ENCODE assay signal across 21 mouse cellular contexts in genomic region chr11:96816979-96817378, GRCm38 (mm10). TPM values are rescaled to one million over a fixed set of nuclear protein-coding genes. Genes with fewer than 3 reads are reported as not detected.
DNase-seq lines count a peak whose midpoint lies in the region; ATAC-seq and TF ChIP-seq lines count a peak whose summit lies in the region.
"Had no signal": no experiment of that assay in that cellular context is flagged by ENCODE, and none has a peak within 500 bp of the region (broad histone marks: within the 10 kb centered on the region; RNA-seq: fewer than 3 reads in every experiment).

No protein-coding gene starts in this region.

- H3K27me3 ChIP-seq in hindbrain, embryonic 13.5 days: no peaks in the 10 kb centered on the region
- H3K27me3 ChIP-seq in hindbrain, embryonic 16.5 days (replicated peaks; ENCODE audit: control insufficient read depth, insufficient read depth, low read length): no peaks in the 10 kb centered on the region
- no peaks in the 10 kb centered on the region for H3K27me3 ChIP-seq in midbrain, embryonic 14.5 days (ENCODE audit: control insufficient read depth, insufficient read depth, low read length)
- H3K27me3 ChIP-seq in midbrain, embryonic 15.5 days (replicated peaks): no peaks in the 10 kb centered on the region
- no peaks in the 10 kb centered on the region for H3K27me3 ChIP-seq in myocyte (ENCODE audit: control insufficient read depth, insufficient read depth, insufficient read length)
- no peaks in the 10 kb centered on the region for H3K27me3 ChIP-seq in forebrain, postnatal 0 days (ENCODE audit: insufficient read depth, low read length)
- H3K27me3 ChIP-seq: forebrain, embryonic 13.5 days; hindbrain, embryonic 15.5 days; intestine, embryonic 15.5 days had no signal

- no peak overlapping the region for H3ac ChIP-seq in myocyte (ENCODE audit: control insufficient read depth, insufficient read length)

- H3K4me1 ChIP-seq in hindbrain, embryonic 13.5 days (replicated peaks): peaks cover 8% of the 10 kb centered on the region
- H3K4me1 ChIP-seq in hindbrain, embryonic 16.5 days (ENCODE audit: control insufficient read depth, insufficient read depth, low read depth, low read length): no peaks in the 10 kb centered on the region
- no peaks in the 10 kb centered on the region for H3K4me1 ChIP-seq in midbrain, embryonic 14.5 days (ENCODE audit: control insufficient read depth, insufficient read depth, low read length)
- H3K4me1 ChIP-seq in midbrain, embryonic 15.5 days: no peaks in the 10 kb centered on the region
- no peaks in the 10 kb centered on the region for H3K4me1 ChIP-seq in forebrain, postnatal 0 days (ENCODE audit: insufficient read depth)
- H3K4me1 ChIP-seq: forebrain, embryonic 13.5 days; hindbrain, embryonic 15.5 days; intestine, embryonic 15.5 days had no signal

- H3K4me2 ChIP-seq in hindbrain, embryonic 13.5 days: no peak overlapping the region
- H3K4me2 ChIP-seq in hindbrain, embryonic 16.5 days (ENCODE audit: low read length): no peak overlapping the region
- no peak overlapping the region for H3K4me2 ChIP-seq in midbrain, embryonic 14.5 days (ENCODE audit: low read length)
- no peak overlapping the region for H3K4me2 ChIP-seq in midbrain, embryonic 15.5 days
- peak overlapping the region; percentile 18 for H3K4me2 ChIP-seq in myocyte (ENCODE audit: low read depth)
- H3K4me2 ChIP-seq in forebrain, postnatal 0 days (ENCODE audit: low read depth): no peak overlapping the region
- H3K4me2 ChIP-seq: forebrain, embryonic 13.5 days; heart, embryonic 11.5 days; hindbrain, embryonic 15.5 days; intestine, embryonic 15.5 days had no signal

- no peak for DNase-seq in midbrain, embryonic 14.5 days
- DNase-seq in forebrain, postnatal 0 days: no peak
- DNase-seq: adrenal gland, adult 2 months; adrenal gland, postnatal 14 days; B cell, adult 2 months; cerebellum, adult 18-20 months; cerebellum, adult 9-10 months; cerebellum, postnatal 14 days; gastrocnemius, adult 2 months; gastrocnemius, postnatal 14 days; heart, adult 11 months had no signal

- peaks cover 78% of the 10 kb centered on the region for H3K79me2 ChIP-seq in myocyte (ENCODE audit: control insufficient read depth, insufficient read depth)

- no peaks in the 10 kb centered on the region for H3K9me3 ChIP-seq in hindbrain, embryonic 13.5 days
- no peaks in the 10 kb centered on the region for H3K9me3 ChIP-seq in hindbrain, embryonic 16.5 days (ENCODE audit: control insufficient read depth, low read length)
- H3K9me3 ChIP-seq in midbrain, embryonic 14.5 days (ENCODE audit: control insufficient read depth, low read length): no peaks in the 10 kb centered on the region
- no peaks in the 10 kb centered on the region for H3K9me3 ChIP-seq in midbrain, embryonic 15.5 days
- H3K9me3 ChIP-seq in forebrain, postnatal 0 days (ENCODE audit: low read length): no peaks in the 10 kb centered on the region
- H3K9me3 ChIP-seq: forebrain, embryonic 10.5 days; forebrain, embryonic 13.5 days; hindbrain, embryonic 15.5 days; intestine, embryonic 15.5 days had no signal

- H3K27ac ChIP-seq in hindbrain, embryonic 13.5 days: peak overlapping the region; percentile 63
- no peak overlapping the region for H3K27ac ChIP-seq in hindbrain, embryonic 16.5 days (ENCODE audit: low read depth, low read length)
- H3K27ac ChIP-seq in midbrain, embryonic 14.5 days (replicated peaks; ENCODE audit: low read depth, low read length): peak overlapping the region; percentile 52; the same call in 1 of the 2 replicates
- H3K27ac ChIP-seq in midbrain, embryonic 15.5 days: no peak overlapping the region
- H3K27ac ChIP-seq in forebrain, postnatal 0 days (ENCODE audit: low read depth, low read length): no peak overlapping the region
- H3K27ac ChIP-seq: forebrain, embryonic 10.5 days; forebrain, embryonic 13.5 days; gastrocnemius, adult 2 months; hindbrain, embryonic 15.5 days; intestine, embryonic 15.5 days had no signal

- TF ChIP-seq POLR2A in myocyte (IDR thresholded peaks at IDR 0.05; ENCODE audit: insufficient read length, low read depth): peak; percentile 56

- no peak for ATAC-seq in hindbrain, embryonic 13.5 days (ENCODE audit: low FRiP score)
- no peak for ATAC-seq in hindbrain, embryonic 16.5 days
- no peak for ATAC-seq in midbrain, embryonic 14.5 days (ENCODE audit: low FRiP score, low TSS enrichment)
- no peak for ATAC-seq in midbrain, embryonic 15.5 days (replicated peaks)
- ATAC-seq in forebrain, postnatal 0 days: no peak
- ATAC-seq: forebrain, embryonic 13.5 days; forebrain, embryonic 16.5 days; intestine, embryonic 15.5 days had no signal

- H3K4me3 ChIP-seq in hindbrain, embryonic 13.5 days: no peak overlapping the region
- no peak overlapping the region for H3K4me3 ChIP-seq in hindbrain, embryonic 16.5 days (ENCODE audit: low read length)
- no peak overlapping the region for H3K4me3 ChIP-seq in midbrain, embryonic 14.5 days (replicated peaks; ENCODE audit: low read depth, low read length)
- H3K4me3 ChIP-seq in midbrain, embryonic 15.5 days: no peak overlapping the region
- no peak overlapping the region for H3K4me3 ChIP-seq in myocyte
- no peak overlapping the region for H3K4me3 ChIP-seq in forebrain, postnatal 0 days (ENCODE audit: low read depth, low read length)
- H3K4me3 ChIP-seq: forebrain, embryonic 10.5 days; forebrain, embryonic 13.5 days; gastrocnemius, adult 2 months; hindbrain, embryonic 15.5 days; intestine, embryonic 15.5 days had no signal

- no peak for TF ChIP-seq CTCF in forebrain, postnatal 0 days (IDR thresholded peaks at IDR 0.05; ENCODE audit: low read depth)

- 69% methylated on average over 5 of the region's 5 CpGs for WGBS in hindbrain, embryonic 13.5 days
- 56% methylated on average over 5 of the region's 5 CpGs for WGBS in hindbrain, embryonic 16.5 days
- 52% methylated on average over 5 of the region's 5 CpGs for WGBS in midbrain, embryonic 14.5 days
- 57% methylated on average over 5 of the region's 5 CpGs for WGBS in midbrain, embryonic 15.5 days
- 61% methylated on average over 5 of the region's 5 CpGs for WGBS in forebrain, postnatal 0 days

- H3K9ac ChIP-seq in hindbrain, embryonic 13.5 days: no peak overlapping the region
- H3K9ac ChIP-seq in hindbrain, embryonic 16.5 days (ENCODE audit: low read depth, low read length): no peak overlapping the region
- H3K9ac ChIP-seq in midbrain, embryonic 14.5 days (replicated peaks; ENCODE audit: low read length): no peak overlapping the region
- H3K9ac ChIP-seq in midbrain, embryonic 15.5 days: no peak overlapping the region
- no peak overlapping the region for H3K9ac ChIP-seq in forebrain, postnatal 0 days
- H3K9ac ChIP-seq: forebrain, embryonic 13.5 days; hindbrain, embryonic 15.5 days; intestine, embryonic 15.5 days had no signal

- H3K36me3 ChIP-seq in hindbrain, embryonic 13.5 days: peaks cover 93% of the 10 kb centered on the region
- peaks cover 57% of the 10 kb centered on the region for H3K36me3 ChIP-seq in hindbrain, embryonic 16.5 days (ENCODE audit: control insufficient read depth, insufficient read depth, low read length)
- peaks cover 86% of the 10 kb centered on the region for H3K36me3 ChIP-seq in midbrain, embryonic 14.5 days (ENCODE audit: control insufficient read depth, insufficient read depth, low read length)
- H3K36me3 ChIP-seq in midbrain, embryonic 15.5 days (replicated peaks): peaks cover 62% of the 10 kb centered on the region
- peaks cover 100% of the 10 kb centered on the region for H3K36me3 ChIP-seq in myocyte (ENCODE audit: control insufficient read depth, insufficient read depth)
- H3K36me3 ChIP-seq in forebrain, postnatal 0 days (ENCODE audit: insufficient read depth): peaks cover 72% of the 10 kb centered on the region

RNA-seq across cellular contexts. Expression of gene Nfe2l1, which starts 12.8 kb away (rescaled TPM):
- polyA plus RNA-seq in hindbrain, embryonic 13.5 days (2015; fragmentation: Nextera tagmentation; extraction: Ambion mirVana): 69.8 and 72.6 TPM in 2 replicates
- polyA plus RNA-seq in hindbrain, embryonic 16.5 days (2015; fragmentation: Nextera tagmentation; extraction: Ambion mirVana): 83.3 and 86.9 TPM in 2 replicates
- polyA plus RNA-seq in midbrain, embryonic 14.5 days (2014; fragmentation: Nextera tagmentation; extraction: Ambion mirVana): 40.1 and 46.3 TPM in 2 replicates
- polyA plus RNA-seq in midbrain, embryonic 15.5 days (2015; fragmentation: Nextera tagmentation; extraction: Ambion mirVana): 80.9 and 81.2 TPM in 2 replicates
- 518 TPM for polyA plus RNA-seq in myocyte (2012; fragmentation: generic; extraction: Trizol)
- 46.5 and 57.4 TPM in 2 replicates for total RNA-seq in forebrain, postnatal 0 days (2014; rRNA removed)
- polyA plus RNA-seq in forebrain, postnatal 0 days (2015; fragmentation: Nextera tagmentation; extraction: Ambion mirVana): 47.3 and 62.4 TPM in 2 replicates

RNA-seq across cellular contexts. Expression of gene Cbx1, which starts 28.1 kb away (rescaled TPM):
- 108 and 109 TPM in 2 replicates for polyA plus RNA-seq in hindbrain, embryonic 13.5 days (2015; fragmentation: Nextera tagmentation; extraction: Ambion mirVana)
- 51.6 and 52.0 TPM in 2 replicates for polyA plus RNA-seq in hindbrain, embryonic 16.5 days (2015; fragmentation: Nextera tagmentation; extraction: Ambion mirVana)
- 73.9 and 76.4 TPM in 2 replicates for polyA plus RNA-seq in midbrain, embryonic 14.5 days (2014; fragmentation: Nextera tagmentation; extraction: Ambion mirVana)
- 70.6 and 76.7 TPM in 2 replicates for polyA plus RNA-seq in midbrain, embryonic 15.5 days (2015; fragmentation: Nextera tagmentation; extraction: Ambion mirVana)
- polyA plus RNA-seq in myocyte (2012; fragmentation: generic; extraction: Trizol): 34.6 TPM
- total RNA-seq in forebrain, postnatal 0 days (2014; rRNA removed): 57.0 and 62.4 TPM in 2 replicates
- polyA plus RNA-seq in forebrain, postnatal 0 days (2015; fragmentation: Nextera tagmentation; extraction: Ambion mirVana): 53.7 and 55.6 TPM in 2 replicates

RNA-seq across cellular contexts. Expression of gene Copz2, which starts 32.7 kb away (rescaled TPM):
- polyA plus RNA-seq in hindbrain, embryonic 13.5 days (2015; fragmentation: Nextera tagmentation; extraction: Ambion mirVana): 27.3 and 31.7 TPM in 2 replicates
- 22.2 and 27.4 TPM in 2 replicates for polyA plus RNA-seq in hindbrain, embryonic 16.5 days (2015; fragmentation: Nextera tagmentation; extraction: Ambion mirVana)
- 6.5 and 16.0 TPM in 2 replicates for polyA plus RNA-seq in midbrain, embryonic 14.5 days (2014; fragmentation: Nextera tagmentation; extraction: Ambion mirVana)
- polyA plus RNA-seq in midbrain, embryonic 15.5 days (2015; fragmentation: Nextera tagmentation; extraction: Ambion mirVana): 19.9 and 20.5 TPM in 2 replicates
- 120 TPM for polyA plus RNA-seq in myocyte (2012; fragmentation: generic; extraction: Trizol)
- total RNA-seq in forebrain, postnatal 0 days (2014; rRNA removed): 5.8 and 7.1 TPM in 2 replicates
- 14.8 and 14.9 TPM in 2 replicates for polyA plus RNA-seq in forebrain, postnatal 0 days (2015; fragmentation: Nextera tagmentation; extraction: Ambion mirVana)

RNA-seq across cellular contexts. Expression of gene Snx11, which starts 39.6 kb away (rescaled TPM):
- polyA plus RNA-seq in hindbrain, embryonic 13.5 days (2015; fragmentation: Nextera tagmentation; extraction: Ambion mirVana): 69.0 and 71.8 TPM in 2 replicates
- polyA plus RNA-seq in hindbrain, embryonic 16.5 days (2015; fragmentation: Nextera tagmentation; extraction: Ambion mirVana): 52.2 and 55.9 TPM in 2 replicates
- polyA plus RNA-seq in midbrain, embryonic 14.5 days (2014; fragmentation: Nextera tagmentation; extraction: Ambion mirVana): 25.8 and 29.6 TPM in 2 replicates
- polyA plus RNA-seq in midbrain, embryonic 15.5 days (2015; fragmentation: Nextera tagmentation; extraction: Ambion mirVana): 47.2 and 51.1 TPM in 2 replicates
- polyA plus RNA-seq in myocyte (2012; fragmentation: generic; extraction: Trizol): 18.4 TPM
- 59.2 and 68.8 TPM in 2 replicates for total RNA-seq in forebrain, postnatal 0 days (2014; rRNA removed)
- 32.7 and 37.1 TPM in 2 replicates for polyA plus RNA-seq in forebrain, postnatal 0 days (2015; fragmentation: Nextera tagmentation; extraction: Ambion mirVana)

Comparison
In these comparisons a context has a peak if more than half of its experiments do, and no peak if none do; other contexts are left out.
1. H3K27ac ChIP-seq: peak in hindbrain, embryonic 13.5 days (single experiment) and midbrain, embryonic 14.5 days (single experiment); none in hindbrain, embryonic 16.5 days (single experiment), midbrain, embryonic 15.5 days (single experiment) and forebrain, postnatal 0 days (single experiment).